Mouse (Mus musculus) embryonic facial prominence, embryonic 13.5 days (tissue): ENCODE results near the gene Gcnt1. TPM values are rescaled to one million over a fixed set of nuclear protein-coding genes. Genes with fewer than 3 reads are reported as not detected.

Source experiments
- ATAC-seq: fragments of 200-750 bp; cut with Nextera tagmentation; 2 replicates; pipeline ENCODE4 v1.8.0; 2017; ENCODE audit warnings: low read depth; ENCODE audit not compliant: insufficient number of reproducible peaks, insufficient read depth, low FRiP score, low TSS enrichment
- H3K27ac ChIP-seq: fragments of 300-500 bp; sonication (generic); 2 replicates; pipeline ENCODE4 v1.5.1; 2015; ENCODE audit warnings: moderate library complexity, mild to moderate bottlenecking, inconsistent platforms
- H3K27me3 ChIP-seq: fragments of 300-500 bp; sonication (generic); 2 replicates; pipeline ENCODE4 v1.6.1; 2015; ENCODE audit warnings: mild to moderate bottlenecking, inconsistent platforms
- H3K36me3 ChIP-seq: fragments of 300-500 bp; sonication (generic); 2 replicates; pipeline ENCODE4 v1.6.1; 2015; ENCODE audit warnings: mild to moderate bottlenecking, inconsistent platforms
- H3K4me1 ChIP-seq: fragments of 300-500 bp; sonication (generic); 2 replicates; pipeline ENCODE4 v1.6.1; 2015; ENCODE audit warnings: inconsistent platforms
- H3K4me2 ChIP-seq: fragments of 300-500 bp; sonication (generic); 2 replicates; pipeline ENCODE4 v1.6.1; 2015; ENCODE audit warnings: moderate library complexity, mild to moderate bottlenecking, inconsistent platforms
- H3K4me3 ChIP-seq: fragments of 300-500 bp; sonication (generic); 2 replicates; pipeline ENCODE4 v1.5.1; 2015; ENCODE audit warnings: mild to moderate bottlenecking, inconsistent platforms
- H3K9ac ChIP-seq: fragments of 300-500 bp; sonication (generic); 2 replicates; pipeline ENCODE4 v1.6.1; 2015; ENCODE audit warnings: mild to moderate bottlenecking, inconsistent platforms
- H3K9me3 ChIP-seq: fragments of 300-500 bp; sonication (generic); 2 replicates; pipeline ENCODE4 v1.6.1; 2016; ENCODE audit warnings: inconsistent platforms
- WGBS: fragments of 180-500 bp; shearing (Covaris S2); methylation state at CpG from one replicate; pipeline ENCODE4 v1.1.7; 2015; ENCODE audit warnings: mixed read lengths; 5-methylcytosine and 5-hydroxymethylcytosine counted together
- polyA plus RNA-seq: library from polyadenylated mRNA; unstranded; fragments of >200 nt; fragmentation: Nextera tagmentation; extraction: Ambion mirVana; gene quantifications from 2 replicates; pipeline ENCODE4 v1.2.1, GENCODE M21; 2015

Gene Gcnt1
- polyA plus RNA-seq, 1 experiment from 2014 or later: 3.8 TPM

DNA sequence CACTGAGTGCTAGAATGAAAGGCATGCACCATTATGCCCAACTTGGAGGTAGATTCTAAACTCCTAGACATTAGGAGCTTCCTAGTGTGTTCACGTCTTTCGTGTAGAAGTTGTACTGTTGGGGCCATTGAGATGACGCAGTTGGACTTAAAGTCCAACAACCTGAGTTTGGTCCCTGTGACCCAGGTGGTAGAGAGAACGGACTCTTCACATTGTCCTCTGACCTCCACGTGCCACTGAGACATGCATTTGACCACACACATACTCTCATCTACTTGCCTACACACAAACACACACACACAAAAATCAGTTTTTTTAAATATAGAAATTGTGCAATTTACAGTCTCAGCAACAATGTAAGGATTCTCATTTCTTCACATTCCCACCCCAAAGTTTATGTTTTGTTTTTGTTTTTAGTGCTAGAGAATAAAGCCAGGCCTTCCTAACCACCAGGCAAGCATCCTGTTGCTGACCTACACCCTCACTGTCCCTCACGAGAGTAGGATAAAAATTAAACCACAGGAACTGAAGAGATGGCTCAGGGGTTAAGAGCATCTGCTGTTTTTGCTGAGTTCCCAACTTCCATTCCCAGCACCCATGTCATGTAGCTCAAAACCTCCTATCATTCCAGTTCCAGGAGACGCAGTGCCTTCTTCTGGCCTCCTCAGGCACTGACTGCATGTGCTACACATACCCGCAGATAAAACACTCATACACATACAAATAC is 6.1 kb downstream of the Gcnt1 start:
- no peaks in the 10 kb centered on the region for H3K27me3 ChIP-seq
- H3K4me1 ChIP-seq: no peaks in the 10 kb centered on the region
- H3K9me3 ChIP-seq: no peaks in the 10 kb centered on the region
- no peak overlapping the region for H3K4me3 ChIP-seq
- no peaks in the 10 kb centered on the region for H3K36me3 ChIP-seq
- WGBS: 90% methylated on average over 8 of the region's 8 CpGs
- no peak overlapping the region for H3K9ac ChIP-seq
- H3K27ac ChIP-seq: no peak overlapping the region
- no peak overlapping the region for H3K4me2 ChIP-seq
- ATAC-seq: no peak

DNA sequence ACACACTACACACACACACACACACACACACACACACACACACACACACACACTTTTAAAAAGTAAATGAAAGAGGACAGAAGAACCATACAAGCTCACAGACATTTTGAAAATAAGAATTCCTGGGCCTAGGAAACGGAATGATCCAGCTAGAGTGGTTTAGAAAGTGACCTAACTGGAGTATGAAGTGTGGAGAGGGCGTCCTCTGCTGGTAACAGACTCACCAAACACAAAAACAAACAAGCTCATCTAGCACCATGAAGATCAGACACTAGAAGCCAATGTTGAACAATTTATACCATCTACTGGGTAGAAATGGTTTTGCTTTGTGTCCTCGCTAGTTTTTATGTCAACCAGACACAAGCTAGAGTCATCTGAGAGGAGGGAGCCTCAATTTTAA is 7.9 kb downstream of the Gcnt1 start:
- H3K27ac ChIP-seq: no peak overlapping the region
- no peak for ATAC-seq
- H3K4me1 ChIP-seq: peaks cover under 1% of the 10 kb centered on the region; the same call in 1 of the 2 replicates
- H3K9ac ChIP-seq: no peak overlapping the region
- no peak overlapping the region for H3K4me3 ChIP-seq
- no peaks in the 10 kb centered on the region for H3K27me3 ChIP-seq
- no peaks in the 10 kb centered on the region for H3K9me3 ChIP-seq
- H3K36me3 ChIP-seq: no peaks in the 10 kb centered on the region
- WGBS: 35% methylated on average over 3 of the region's 3 CpGs
- no peak overlapping the region for H3K4me2 ChIP-seq

DNA sequence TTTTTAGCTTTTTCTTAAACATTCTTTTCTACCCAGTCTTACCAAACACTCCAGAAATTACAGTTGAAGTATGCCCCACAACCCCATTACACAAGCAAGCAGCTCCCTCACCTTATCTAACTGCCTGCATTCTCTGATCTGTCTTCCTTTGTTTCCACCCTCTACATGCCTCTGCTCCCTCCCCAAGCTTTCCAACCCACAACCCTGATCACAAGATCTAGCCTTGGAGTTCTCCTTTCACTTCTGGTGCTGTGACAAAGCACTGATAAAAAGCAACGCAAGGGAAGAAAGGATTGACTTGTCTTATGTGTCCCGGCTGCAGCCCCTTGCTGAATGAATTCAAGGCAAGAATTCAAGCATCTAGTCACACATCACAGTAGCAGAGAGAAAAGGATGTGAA is 11.5 kb downstream of the Gcnt1 start:
- 78% methylated on average over 2 of the region's 2 CpGs for WGBS

DNA sequence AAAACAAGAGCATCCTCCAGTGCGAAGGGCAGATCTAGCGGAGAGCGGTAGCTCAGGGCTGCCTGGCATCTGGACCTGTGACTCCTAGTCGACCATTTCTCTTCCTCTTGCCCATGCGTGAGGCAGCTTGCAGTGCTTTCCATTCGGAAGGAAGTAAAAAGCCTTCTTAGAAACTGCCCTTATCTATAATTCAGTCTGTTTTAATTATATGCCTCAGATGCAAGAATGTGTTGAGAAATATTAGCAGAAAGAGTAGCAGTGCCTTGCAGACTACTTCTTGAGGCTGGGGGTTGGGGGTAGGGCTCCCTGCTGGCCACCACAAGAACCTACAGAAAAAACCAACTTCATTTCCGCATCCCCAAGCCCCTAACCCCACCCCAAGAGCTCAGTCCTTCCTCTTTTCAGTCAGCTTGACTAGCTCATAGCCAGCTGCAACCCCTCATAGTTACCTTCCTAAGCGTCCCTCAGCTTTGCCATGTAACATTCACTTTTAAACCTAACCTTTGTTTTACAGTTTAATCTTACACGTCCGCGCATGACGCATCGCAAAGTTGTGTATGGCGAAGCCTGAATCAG is 13.2 kb downstream of the Gcnt1 start:
- ATAC-seq: no peak
- Histone ChIP-seq H3K9ac (no peak overlapping the region), H3K4me1 (peaks cover 12% of the 10 kb centered on the region), H3K36me3 (no peaks in the 10 kb centered on the region), H3K27ac (no peak overlapping the region), H3K27me3 (peaks cover 31% of the 10 kb centered on the region), H3K9me3 (no peaks in the 10 kb centered on the region), H3K4me2 (no peak overlapping the region), H3K4me3 (no peak overlapping the region)
- WGBS: 78% methylated on average over 14 of the region's 14 CpGs

More for the DNA sequence above, 11.5 kb downstream of the Gcnt1 start:
- Histone ChIP-seq H3K27me3 (peaks cover 14% of the 10 kb centered on the region), H3K4me3 (no peak overlapping the region), H3K4me2 (no peak overlapping the region), H3K9me3 (no peaks in the 10 kb centered on the region), H3K27ac (no peak overlapping the region), H3K36me3 (no peaks in the 10 kb centered on the region), H3K9ac (no peak overlapping the region), H3K4me1 (peaks cover 5% of the 10 kb centered on the region; the same call in 1 of the 2 replicates)
- ATAC-seq: no peak

DNA sequence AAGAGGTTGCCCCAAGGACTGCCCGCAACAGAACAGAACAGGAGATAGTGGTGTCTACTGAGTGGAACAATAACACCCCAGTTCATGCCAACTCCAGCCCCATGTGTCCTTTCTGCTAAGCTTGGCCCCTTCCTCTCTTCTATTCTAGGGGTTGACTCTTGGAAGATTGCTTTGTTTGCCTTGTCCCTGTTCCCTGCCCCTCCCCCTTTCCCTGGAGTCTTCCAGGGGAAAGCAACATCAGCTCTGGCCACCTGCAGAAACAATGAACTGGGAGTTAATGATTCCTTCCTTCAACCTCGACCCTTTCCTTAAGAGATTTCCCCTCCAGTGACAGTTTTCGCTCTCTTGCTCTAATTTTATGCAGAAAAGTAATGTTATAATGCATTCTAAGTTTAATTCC is 15.3 kb downstream of the Gcnt1 start:
- Histone ChIP-seq H3K4me1 (peaks cover 12% of the 10 kb centered on the region), H3K4me2 (no peak overlapping the region), H3K4me3 (no peak overlapping the region), H3K27me3 (peaks cover 33% of the 10 kb centered on the region), H3K9me3 (no peaks in the 10 kb centered on the region), H3K36me3 (no peaks in the 10 kb centered on the region), H3K9ac (no peak overlapping the region), H3K27ac (no peak overlapping the region)
- ATAC-seq: no peak
- 58% methylated on average over 3 of the region's 3 CpGs for WGBS

DNA sequence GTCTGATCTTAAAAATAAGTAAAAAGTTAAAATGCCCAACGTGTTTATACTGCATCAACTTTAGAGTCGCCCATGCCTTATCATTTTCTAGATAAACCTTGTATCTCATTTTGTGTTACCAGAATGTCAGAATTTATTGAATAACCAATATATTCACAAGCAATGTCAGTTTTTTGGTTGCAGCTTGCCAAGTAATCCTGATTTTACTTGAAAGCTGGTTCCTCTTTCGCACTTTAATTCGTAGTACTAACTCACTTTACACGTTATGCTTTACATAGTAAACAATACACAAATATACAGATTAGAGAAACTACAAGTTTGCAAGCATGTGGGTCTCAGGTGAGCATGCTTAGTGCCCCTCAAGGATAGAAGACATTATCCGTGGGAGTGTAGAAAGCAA is 15.7 kb downstream of the Gcnt1 start:
- Histone ChIP-seq H3K9me3 (no peaks in the 10 kb centered on the region), H3K27me3 (peaks cover 33% of the 10 kb centered on the region), H3K4me3 (no peak overlapping the region), H3K4me1 (peaks cover 12% of the 10 kb centered on the region), H3K4me2 (peak overlapping the region; percentile 90), H3K27ac (no peak overlapping the region), H3K36me3 (no peaks in the 10 kb centered on the region), H3K9ac (no peak overlapping the region)
- ATAC-seq: no peak
- 71% methylated on average over 6 of the region's 6 CpGs for WGBS

DNA sequence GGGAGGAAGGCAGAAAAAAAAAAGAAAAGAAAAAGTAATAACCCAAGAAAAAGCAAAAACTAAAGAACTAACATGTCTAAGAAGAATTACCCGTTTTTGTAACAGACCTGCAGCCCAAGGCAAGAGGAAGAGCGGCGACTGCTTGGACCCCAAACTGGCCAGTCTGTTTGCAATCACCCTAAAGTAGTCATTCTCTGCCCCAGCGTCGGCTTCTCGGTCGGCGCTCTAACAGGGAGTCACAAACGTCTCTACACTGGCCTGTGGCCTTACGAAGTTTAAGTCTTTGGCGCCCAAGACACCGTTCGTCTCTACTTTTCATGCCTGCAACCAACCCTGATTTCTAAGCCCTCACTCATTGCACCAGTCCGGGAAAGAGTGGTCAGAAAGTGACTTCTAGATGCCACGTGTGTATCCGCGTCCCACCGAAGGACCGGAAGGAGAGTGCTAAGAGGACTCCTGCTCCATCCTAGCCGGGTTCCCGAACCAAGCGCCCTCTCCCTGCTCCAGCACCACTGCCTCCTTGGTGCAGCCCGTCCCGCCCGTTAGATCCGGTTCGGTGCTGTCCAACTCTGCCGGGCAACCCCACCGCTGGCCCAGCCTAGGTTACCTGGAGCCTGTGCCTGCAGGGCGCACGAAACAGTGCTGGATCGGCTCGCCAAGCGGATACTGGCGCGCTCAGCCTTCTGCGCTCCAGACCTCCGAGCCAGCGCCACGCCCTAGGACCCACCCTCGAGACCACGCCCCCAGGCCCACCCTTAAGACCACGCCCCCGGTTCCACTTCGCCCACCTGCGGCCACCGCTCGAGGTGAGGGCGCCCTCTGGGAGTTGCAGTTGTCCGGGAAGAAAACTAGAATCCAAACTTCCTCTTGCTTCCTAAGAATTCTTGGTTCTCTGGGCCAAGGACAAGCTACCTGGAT is 16.4 kb downstream of the Gcnt1 start:
- Histone ChIP-seq H3K4me1 (peaks cover 12% of the 10 kb centered on the region), H3K27ac (no peak overlapping the region), H3K27me3 (peaks cover 33% of the 10 kb centered on the region), H3K4me2 (peak overlapping the region; percentile 90), H3K9me3 (no peaks in the 10 kb centered on the region), H3K36me3 (no peaks in the 10 kb centered on the region), H3K9ac (peak overlapping the region; percentile 67), H3K4me3 (peak overlapping the region; percentile 55)
- WGBS: under 1% methylated on average over 50 of the region's 50 CpGs
- ATAC-seq: peak; percentile 88

DNA sequence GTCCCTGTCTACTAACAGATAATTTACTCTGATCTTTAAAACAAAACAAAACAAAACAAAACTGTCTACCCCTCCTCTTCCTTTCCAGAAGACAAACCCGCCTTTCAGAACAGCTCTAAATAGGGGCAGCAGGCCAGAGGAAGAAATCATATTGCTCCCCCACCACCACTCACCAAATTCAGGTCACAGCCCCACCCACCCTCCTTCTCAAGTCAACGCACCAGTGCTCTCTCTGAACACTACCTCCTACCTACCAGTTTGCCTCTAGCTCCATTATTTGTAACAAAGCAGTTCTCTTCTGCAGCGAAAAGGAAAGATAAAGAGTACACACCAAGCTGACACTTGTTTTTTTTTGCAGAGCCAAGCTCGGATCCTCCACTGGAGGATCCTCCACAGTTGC is 17.3 kb downstream of the Gcnt1 start:
- no peak for ATAC-seq
- H3K4me1 ChIP-seq: peaks cover 12% of the 10 kb centered on the region
- peak overlapping the region; percentile 90 for H3K4me2 ChIP-seq
- H3K36me3 ChIP-seq: no peaks in the 10 kb centered on the region
- H3K27ac ChIP-seq: no peak overlapping the region
- H3K4me3 ChIP-seq: peak overlapping the region; percentile 55
- no peak overlapping the region for H3K9ac ChIP-seq
- 24% methylated on average over 4 of the region's 4 CpGs for WGBS
- H3K27me3 ChIP-seq: peaks cover 33% of the 10 kb centered on the region
- no peaks in the 10 kb centered on the region for H3K9me3 ChIP-seq

DNA sequence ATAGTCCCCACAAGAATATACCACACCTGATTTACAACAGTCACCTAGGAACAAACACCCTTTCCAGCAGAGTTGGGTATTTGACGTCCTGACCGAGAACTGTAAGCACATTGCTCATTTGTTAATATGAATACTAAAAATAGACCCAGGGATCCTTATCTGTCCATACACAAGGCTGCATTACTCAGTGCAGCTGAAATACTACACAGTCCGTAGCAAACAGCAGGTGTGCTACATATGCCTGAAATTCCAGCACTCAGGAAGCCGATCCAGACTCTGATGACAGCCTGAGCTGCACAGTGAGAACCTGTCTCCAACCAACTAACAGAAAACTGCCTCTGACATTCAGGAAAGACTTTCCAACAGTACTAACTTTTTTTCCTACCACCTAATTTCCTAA is 17.8 kb downstream of the Gcnt1 start:
- no peak overlapping the region for H3K27ac ChIP-seq
- H3K4me1 ChIP-seq: peaks cover 12% of the 10 kb centered on the region
- H3K9me3 ChIP-seq: no peaks in the 10 kb centered on the region
- peaks cover 33% of the 10 kb centered on the region for H3K27me3 ChIP-seq
- no peak for ATAC-seq
- H3K36me3 ChIP-seq: no peaks in the 10 kb centered on the region
- peak overlapping the region; percentile 90; the same call in 1 of the 2 replicates for H3K4me2 ChIP-seq
- 59% methylated on average over 4 of the region's 4 CpGs for WGBS
- H3K9ac ChIP-seq: no peak overlapping the region
- no peak overlapping the region for H3K4me3 ChIP-seq

DNA sequence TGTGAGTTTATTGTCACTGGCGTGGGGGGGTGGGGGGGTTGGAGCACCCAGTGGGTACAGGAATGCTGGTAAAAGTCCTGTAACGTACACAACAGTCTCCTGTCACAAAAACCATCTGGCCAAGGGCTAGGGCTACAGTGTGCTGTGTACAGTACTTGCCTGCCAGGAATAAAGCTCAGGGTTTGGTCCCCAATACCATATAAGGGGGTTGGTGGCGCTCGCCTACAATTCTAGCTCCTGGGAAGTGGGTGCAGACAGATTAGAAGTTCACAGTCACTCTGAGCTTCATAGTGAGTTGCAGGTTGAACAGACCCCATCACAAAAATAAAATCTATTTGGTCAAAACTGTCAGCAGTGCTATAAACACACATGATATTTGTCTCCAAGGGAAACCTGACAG is 18.3 kb downstream of the Gcnt1 start:
- Histone ChIP-seq H3K4me3 (no peak overlapping the region), H3K27ac (no peak overlapping the region), H3K4me1 (peaks cover 9% of the 10 kb centered on the region), H3K4me2 (peak overlapping the region; percentile 90), H3K36me3 (no peaks in the 10 kb centered on the region), H3K27me3 (peaks cover 33% of the 10 kb centered on the region), H3K9me3 (no peaks in the 10 kb centered on the region), H3K9ac (no peak overlapping the region)
- ATAC-seq: no peak
- 73% methylated on average over 4 of the region's 4 CpGs for WGBS

DNA sequence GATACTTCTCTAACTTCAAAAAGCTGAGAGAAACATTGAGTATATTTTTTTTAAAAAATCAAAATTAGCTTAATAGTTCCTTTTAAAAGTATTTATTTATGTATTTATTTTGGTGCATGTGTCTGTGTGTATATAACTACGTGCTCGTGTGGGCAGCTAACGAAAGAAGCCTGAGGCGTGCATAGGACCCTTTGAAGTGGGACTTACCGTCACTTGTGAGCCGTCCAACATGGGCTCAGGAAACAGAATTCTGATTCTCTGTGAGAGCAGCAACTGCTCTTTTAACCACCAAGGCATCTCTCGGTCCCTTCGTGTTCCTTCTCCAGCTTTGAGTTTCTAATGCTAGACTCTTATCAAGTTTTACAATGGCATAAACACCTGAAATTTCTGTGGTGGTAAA is 18.9 kb downstream of the Gcnt1 start:
- Histone ChIP-seq H3K27me3 (peaks cover 33% of the 10 kb centered on the region), H3K4me2 (no peak overlapping the region), H3K9ac (no peak overlapping the region), H3K9me3 (no peaks in the 10 kb centered on the region), H3K4me1 (peaks cover 9% of the 10 kb centered on the region), H3K27ac (no peak overlapping the region), H3K36me3 (no peaks in the 10 kb centered on the region), H3K4me3 (no peak overlapping the region)
- ATAC-seq: no peak
- WGBS: 64% methylated on average over 8 of the region's 8 CpGs
